Mouse (Mus musculus) CD4-positive helper T cell, adult 2 months (primary cell): ENCODE measurements around the gene E330009J07Rik.

Experiments
- DNase-seq: peaks from one replicate; pipeline ENCODE4 v3.0.0-alpha.2; 2012; ENCODE audit warnings: low read depth, missing footprints, low spot score

Gene E330009J07Rik

GRCm38 (mm10) chr6:40430251-40430650, 5.7 kb downstream of the E330009J07Rik start:
- peak; percentile 10 for DNase-seq

GRCm38 (mm10) chr6:40429521-40429931, 6.4 kb downstream of the E330009J07Rik start:
- DNase-seq = no peak

GRCm38 (mm10) chr6:40428696-40429095, 7.2 kb downstream of the E330009J07Rik start:
- no peak for DNase-seq

- DNase-seq = no peak
Measured at GRCm38 (mm10) chr6:40427441-40427840, 8.5 kb downstream of the E330009J07Rik start.

- peak; percentile 63 for DNase-seq
Measured at GRCm38 (mm10) chr6:40423774-40424173, 12.2 kb downstream of the E330009J07Rik start.

GRCm38 (mm10) chr6:40423013-40423412, 12.9 kb downstream of the E330009J07Rik start:
- DNase-seq = no peak

- no peak for DNase-seq
Measured at GRCm38 (mm10) chr6:40421099-40421498, 14.8 kb downstream of the E330009J07Rik start.

GRCm38 (mm10) chr6:40418386-40418785, 17.5 kb downstream of the E330009J07Rik start:
- no peak for DNase-seq

GRCm38 (mm10) chr6:40415799-40416198, 20.1 kb downstream of the E330009J07Rik start:
- DNase-seq = no peak

GRCm38 (mm10) chr6:40413565-40413964, 22.4 kb downstream of the E330009J07Rik start:
- no peak for DNase-seq

- DNase-seq = no peak
Measured at GRCm38 (mm10) chr6:40413046-40413445, 22.9 kb downstream of the E330009J07Rik start.

- no peak for DNase-seq
Measured at GRCm38 (mm10) chr6:40411085-40411484, 24.9 kb downstream of the E330009J07Rik start.

- no peak for DNase-seq
Measured at GRCm38 (mm10) chr6:40403640-40404285, 32.2 kb downstream of the E330009J07Rik start.

- no peak for DNase-seq
Measured at GRCm38 (mm10) chr6:40402031-40402430, 33.9 kb downstream of the E330009J07Rik start.

GRCm38 (mm10) chr6:40393213-40393612, 42.7 kb downstream of the E330009J07Rik start:
- DNase-seq = no peak

- DNase-seq = no peak
Measured at GRCm38 (mm10) chr6:40390975-40391374, 45.0 kb downstream of the E330009J07Rik start.

GRCm38 (mm10) chr6:40388660-40389059, 47.3 kb downstream of the E330009J07Rik start:
- DNase-seq = no peak

- peak; percentile 21 for DNase-seq
Measured at GRCm38 (mm10) chr6:40385682-40386081, 50.3 kb downstream of the E330009J07Rik start.

- no peak for DNase-seq
Measured at GRCm38 (mm10) chr6:40381908-40382307, 54.0 kb downstream of the E330009J07Rik start.

GRCm38 (mm10) chr6:40380181-40380580, 55.8 kb downstream of the E330009J07Rik start:
- DNase-seq = no peak

- DNase-seq = no peak
Measured at GRCm38 (mm10) chr6:40371031-40371430, 64.9 kb downstream of the E330009J07Rik start.

GRCm38 (mm10) chr6:40353360-40353759, 82.6 kb downstream of the E330009J07Rik start:
- peak; percentile 24 for DNase-seq
